Mouse (Mus musculus): ENCODE measurements around the gene 6430550D23Rik. TPM values are rescaled to one million over a fixed set of nuclear protein-coding genes. Genes with fewer than 3 reads are reported as not detected.

6430550D23Rik gene
- polyA plus RNA-seq (2017; shearing (Covaris generic)): 1 to 10 TPM; 1.4 to 1.8 (median 1.7) TPM

- peak; percentile 99 for ATAC-seq
These were observed at the start of gene 6430550D23Rik, which contains the start of gene Ergic3 for GRCm38 (mm10) chr2:156007888-156008532. 6430550D23Rik (minus strand) TSS chr2:156007977. Ergic3 (plus strand) TSS chr2:156008045.

GRCm38 (mm10) chr2:156052816-156053215, 45.0 kb upstream of the 6430550D23Rik start, which contains the start of gene Fer1l4:
Fer1l4 (minus strand) TSS chr2:156052947.
- no peak for ATAC-seq

DNA sequence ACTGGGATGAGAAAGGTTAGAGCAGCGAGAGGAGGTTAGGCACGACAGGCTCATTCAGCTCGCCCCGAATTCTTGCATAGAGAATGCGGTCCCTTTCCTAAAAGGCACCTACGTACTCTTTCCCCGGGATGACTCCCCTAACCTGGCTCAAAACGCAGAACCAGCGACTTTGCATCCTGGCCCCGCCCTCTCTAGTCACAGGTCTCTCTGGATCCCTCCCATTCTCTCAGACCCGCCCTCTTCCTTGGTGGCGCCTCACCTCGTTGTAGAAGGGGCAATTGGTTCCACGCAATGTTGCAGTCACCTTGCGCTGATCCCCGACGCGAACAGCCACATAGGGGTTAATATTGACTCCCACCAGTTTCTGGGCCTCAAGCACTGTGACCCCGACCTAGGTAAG, 40.2 kb upstream of the 6430550D23Rik start:
- no peak for ATAC-seq

DNA sequence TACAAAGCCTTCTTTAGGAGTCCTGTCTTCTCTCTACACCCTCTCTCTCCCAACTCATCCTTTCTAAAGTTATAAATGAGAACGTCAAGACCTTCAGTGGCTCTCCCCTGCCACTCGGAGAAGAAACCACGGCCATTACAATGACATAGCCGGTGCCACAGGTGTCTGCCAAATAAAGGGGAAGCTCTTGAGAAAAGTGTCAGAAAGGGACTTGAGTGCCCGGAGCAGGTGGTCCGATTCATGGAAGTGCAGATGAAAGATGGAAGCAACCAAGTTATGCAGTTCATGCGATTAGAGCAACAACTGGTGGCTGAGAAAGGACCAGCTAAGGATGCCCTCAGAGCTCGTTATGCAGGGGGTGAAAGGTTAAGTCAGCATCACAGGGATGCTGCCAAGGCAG, 35.1 kb upstream of the 6430550D23Rik start:
- no peak for ATAC-seq

DNA sequence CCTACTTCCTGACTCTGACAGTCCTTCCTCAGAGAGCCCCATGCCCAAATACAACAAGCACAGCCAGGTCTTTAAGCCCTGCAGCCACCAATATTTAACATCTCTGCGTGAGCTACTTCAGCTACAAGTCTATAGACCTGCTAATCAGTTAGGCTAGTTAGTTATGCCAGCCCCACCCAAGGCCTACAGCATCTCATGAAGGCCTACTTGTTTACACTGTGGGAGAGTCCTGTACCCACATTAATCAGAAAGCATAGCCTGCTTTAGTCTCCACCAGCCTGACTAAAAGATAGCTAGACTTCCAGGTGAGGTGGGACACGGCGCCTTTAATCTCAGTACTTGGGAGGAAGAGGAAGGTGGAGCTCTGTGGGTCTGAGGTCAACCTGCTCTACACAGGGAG, 31.6 kb upstream of the 6430550D23Rik start:
- ATAC-seq: no peak

- no peak for ATAC-seq
These were observed 17.7 kb upstream of the 6430550D23Rik start for GRCm38 (mm10) chr2:156025482-156025881.

DNA sequence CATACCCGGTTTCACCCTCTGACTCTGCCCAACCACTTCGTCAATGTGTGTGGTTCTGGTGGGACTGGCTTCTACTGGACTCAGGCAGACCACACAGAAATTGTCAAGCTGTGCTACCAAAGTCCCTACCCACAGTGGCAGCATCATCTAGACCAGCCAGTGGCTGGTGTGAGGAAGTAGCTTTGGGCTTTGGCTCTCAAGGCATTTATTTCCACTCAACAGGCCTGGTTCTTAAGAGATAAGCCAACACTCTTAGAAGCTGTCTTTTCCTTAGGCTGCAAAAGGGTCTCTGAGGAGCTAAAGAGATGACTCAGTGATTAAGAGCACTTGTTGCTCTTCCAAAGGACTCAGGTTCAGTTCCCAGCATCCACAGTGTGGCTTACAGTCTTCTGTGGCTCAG, 14.0 kb upstream of the 6430550D23Rik start:
- ATAC-seq: no peak

- no peak for ATAC-seq
These were observed 13.4 kb upstream of the 6430550D23Rik start for GRCm38 (mm10) chr2:156021219-156021618.

DNA sequence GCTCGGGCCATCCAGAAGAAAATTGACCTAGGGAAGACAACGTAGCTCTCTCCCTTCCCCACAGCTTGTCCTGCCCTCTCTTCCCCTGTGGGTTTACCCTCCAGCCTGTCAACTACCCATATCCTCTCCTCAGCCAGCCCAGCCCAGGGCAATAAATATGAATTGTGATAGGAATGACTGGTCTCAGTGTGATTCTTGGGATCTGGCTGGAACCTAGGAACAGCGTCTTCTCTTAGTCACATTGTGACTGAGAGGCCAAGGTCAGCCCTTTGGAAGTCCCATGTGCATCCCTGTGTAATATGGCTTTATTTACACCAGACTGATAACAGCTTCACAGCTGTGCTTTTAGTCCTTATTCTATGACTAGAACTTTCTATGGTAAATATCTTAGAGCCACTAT, 10.3 kb upstream of the 6430550D23Rik start:
- ATAC-seq: no peak

- no peak for ATAC-seq
These were observed 2.4 kb downstream of the 6430550D23Rik start for GRCm38 (mm10) chr2:156005393-156005792.

GRCm38 (mm10) chr2:155991863-155992321, 15.9 kb downstream of the 6430550D23Rik start:
- no peak for ATAC-seq

DNA sequence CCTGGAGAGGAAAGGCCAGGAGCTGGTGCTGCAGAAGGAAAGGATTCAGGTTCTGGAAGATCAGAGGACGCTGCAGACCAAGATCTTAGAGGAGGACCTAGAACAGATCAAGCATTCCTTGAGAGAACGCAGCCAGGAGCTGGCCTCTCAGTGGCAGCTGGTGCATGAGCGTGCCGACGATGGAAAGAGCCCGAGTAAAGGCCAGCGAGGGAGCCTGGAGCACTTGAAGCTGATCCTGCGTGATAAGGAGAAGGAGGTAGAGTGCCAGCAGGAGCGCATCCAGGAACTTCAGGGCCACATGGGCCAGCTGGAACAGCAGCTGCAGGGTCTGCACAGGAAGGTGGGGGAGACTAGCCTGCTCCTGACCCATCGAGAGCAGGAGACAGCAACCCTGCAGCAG, 16.6 kb downstream of the 6430550D23Rik start:
- ATAC-seq: no peak

- ATAC-seq: no peak
These were observed 18.7 kb downstream of the 6430550D23Rik start for GRCm38 (mm10) chr2:155989085-155989484.

- no peak for ATAC-seq
These were observed 20.6 kb downstream of the 6430550D23Rik start for GRCm38 (mm10) chr2:155987131-155987530.

- no peak for ATAC-seq
These were observed 22.0 kb downstream of the 6430550D23Rik start for GRCm38 (mm10) chr2:155985776-155986175.

DNA sequence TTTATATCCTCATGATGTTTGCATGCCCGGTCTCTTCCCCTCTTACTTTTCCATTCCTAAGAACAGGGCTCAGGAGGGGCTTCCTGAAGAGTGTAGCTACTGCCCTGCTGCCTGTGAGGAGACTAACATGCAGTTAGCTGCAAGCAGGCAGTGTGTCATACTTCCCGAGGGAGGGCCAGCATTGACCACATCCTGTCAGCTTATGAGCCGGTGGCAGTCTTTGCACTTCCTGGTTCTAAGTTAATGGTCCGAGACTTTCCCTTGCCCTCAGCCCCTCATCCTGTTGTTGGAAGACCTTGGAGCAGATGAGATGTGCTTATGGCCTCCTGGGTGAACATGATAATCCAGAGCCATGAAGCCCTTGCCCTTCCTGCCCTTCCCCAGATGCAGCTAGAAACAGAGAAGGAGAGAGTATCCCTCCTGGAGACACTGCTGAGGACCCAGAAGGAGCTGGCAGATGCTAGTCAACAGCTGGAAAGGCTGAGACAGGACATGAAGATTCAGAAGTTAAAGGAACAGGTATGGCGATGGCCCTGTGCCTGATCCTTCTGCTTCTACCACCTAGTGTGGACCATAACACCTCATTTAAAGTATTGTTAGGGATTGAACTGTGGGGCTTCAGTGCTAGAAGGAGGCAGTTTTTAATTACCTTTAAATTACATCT, 28.3 kb downstream of the 6430550D23Rik start:
- peak; percentile 99 for ATAC-seq

DNA sequence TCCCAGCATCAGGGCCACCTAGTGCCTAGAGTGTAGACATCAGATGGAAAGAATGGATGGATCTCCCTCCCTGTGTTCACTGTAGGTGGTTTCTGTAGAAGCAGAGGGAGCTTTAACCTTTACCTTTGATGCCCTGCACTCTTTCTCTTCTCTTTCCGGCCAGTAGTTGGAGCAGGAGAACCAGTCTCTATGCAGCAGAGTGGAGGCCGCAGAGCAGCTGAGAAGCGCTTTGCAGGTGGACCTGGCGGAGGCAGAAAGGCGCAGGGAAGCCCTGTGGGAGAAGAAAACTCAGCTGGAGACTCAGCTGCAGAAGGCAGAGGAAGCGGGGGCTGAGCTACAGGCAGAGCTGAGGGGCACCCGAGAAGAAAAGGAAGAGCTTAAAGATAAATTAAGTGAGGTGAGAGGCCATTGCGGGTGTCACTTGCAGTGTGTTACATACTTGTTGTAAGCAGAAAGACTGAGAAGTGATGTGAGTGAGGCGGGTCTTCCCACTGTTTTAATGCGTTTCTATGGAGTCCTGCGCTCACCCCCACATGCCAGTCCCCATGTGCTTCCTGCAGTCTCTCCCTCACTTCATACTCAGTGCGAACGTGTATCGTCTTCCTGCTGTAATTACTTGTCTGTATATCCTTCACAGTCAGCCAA, 33.6 kb downstream of the 6430550D23Rik start:
- ATAC-seq: no peak

- no peak for ATAC-seq
These were observed 34.4 kb downstream of the 6430550D23Rik start for GRCm38 (mm10) chr2:155973348-155973747.

GRCm38 (mm10) chr2:155962991-155963390, 44.8 kb downstream of the 6430550D23Rik start:
- ATAC-seq: no peak

DNA sequence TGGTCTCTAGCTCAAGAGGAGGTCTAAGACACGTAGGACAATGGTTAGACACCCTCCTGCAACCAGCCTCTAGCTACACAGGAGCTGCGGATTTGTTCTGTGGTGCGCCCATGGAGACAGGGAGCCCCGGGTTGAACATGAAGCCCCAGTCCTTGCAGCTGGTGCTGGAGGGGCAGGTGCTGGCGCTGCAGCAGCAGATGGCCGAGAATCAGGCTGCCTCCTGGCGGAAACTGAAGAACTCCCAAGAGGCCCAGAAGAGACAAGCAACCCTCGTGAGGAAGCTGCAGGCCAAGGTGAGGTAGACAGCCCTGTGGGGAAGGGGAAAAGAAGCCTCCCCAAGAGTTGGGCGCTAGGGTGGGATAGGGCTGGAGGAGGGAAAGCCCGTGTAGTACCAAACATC, 45.9 kb downstream of the 6430550D23Rik start:
- ATAC-seq: no peak

DNA sequence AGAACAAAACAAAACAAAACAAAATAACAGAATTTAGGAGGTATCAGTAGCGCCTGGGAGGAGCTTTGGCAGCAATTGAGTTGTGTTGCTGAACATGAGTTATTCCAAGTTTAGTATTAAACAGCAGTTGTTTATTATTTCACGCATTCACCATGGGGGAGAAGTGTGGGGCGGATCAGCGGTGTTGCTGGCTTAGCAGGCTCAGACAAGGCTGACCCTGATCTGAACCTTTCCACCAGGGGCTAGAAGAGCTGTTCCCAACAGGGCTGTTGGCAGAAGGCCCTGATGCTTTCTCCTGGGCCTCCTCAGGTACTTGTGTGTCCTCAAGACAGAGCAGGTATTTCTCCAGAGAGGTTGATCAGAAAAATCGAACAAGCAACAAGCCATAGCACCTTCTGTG, 47.8 kb downstream of the 6430550D23Rik start:
- ATAC-seq: no peak

- ATAC-seq: peak; percentile 93
These were observed 51.4 kb downstream of the 6430550D23Rik start, which contains the start of gene Cep250 for GRCm38 (mm10) chr2:155956134-155957059. Cep250 (plus strand) TSS chr2:155956458.
